Mouse (Mus musculus) left cerebral cortex, adult 6 months (tissue): Measurements from ENCODE around the gene E130116L18Rik. TPM values are rescaled to one million over a fixed set of nuclear protein-coding genes. Genes with fewer than 3 reads are reported as not detected.

Source experiments
- long read RNA-seq, 2 experiments: library from polyadenylated mRNA; unstranded; transcript quantifications; one replicate each; pipeline ENCODE4 v2.0.0; 2019 to 2020
- polyA plus RNA-seq: library from polyadenylated mRNA; unstranded; fragments of <200 nt; fragmentation: Nextera tagmentation; gene quantifications from 2 replicates; pipeline ENCODE4 v1.2.3, GENCODE M21; 2021

The E130116L18Rik gene
- polyA plus RNA-seq, result not detected in 2 replicates
- long read RNA-seq, experiment 1, result 0 reads
- long read RNA-seq, experiment 2, result 0 reads

DNA sequence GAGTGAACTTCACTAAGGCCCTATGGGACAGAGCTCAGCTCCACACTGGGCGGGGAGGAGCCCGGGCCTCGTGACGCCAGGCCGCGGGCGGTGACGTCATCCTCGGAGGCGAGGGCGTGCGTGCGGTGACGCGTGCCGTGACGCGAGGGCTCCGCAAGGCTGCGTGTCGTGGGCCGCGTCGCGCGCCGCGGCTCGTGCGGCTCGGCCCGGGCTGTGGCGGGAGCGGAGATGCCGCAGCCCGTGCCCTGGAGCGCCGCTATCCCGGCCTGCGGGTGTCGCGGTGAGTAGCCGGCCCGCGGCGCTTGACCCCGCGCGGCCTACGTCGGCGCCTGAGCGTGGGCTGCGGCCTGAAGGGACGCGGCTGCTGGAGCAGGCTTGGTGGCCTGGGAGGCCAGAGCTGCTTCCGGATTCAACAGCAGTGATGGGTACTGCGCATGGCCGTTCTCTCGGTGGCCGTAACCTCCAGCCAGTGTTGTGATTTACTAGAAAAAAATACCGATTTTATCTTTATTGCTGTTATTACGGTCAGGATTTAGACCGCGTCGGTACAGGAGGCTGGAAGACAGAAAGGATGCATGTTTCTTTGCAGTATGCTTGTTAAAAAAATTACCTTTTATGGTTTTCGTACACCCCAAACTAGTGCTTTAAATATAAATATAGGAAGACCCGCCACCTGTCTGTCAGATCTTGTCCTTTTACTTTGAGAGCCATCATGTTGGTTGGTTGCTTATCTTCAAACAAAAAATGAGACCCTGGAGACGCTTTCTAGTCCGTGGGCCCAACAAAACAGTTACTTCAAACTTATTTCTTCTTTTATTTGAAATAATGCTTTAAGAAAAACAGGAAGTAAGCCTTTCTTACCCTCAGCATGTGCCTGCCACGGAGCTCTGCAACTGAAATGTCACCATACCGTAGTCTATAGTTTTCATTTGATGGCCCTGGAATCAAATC lies at the start of gene E130116L18Rik:
Gene E130116L18Rik, minus strand, starts transcription at position 402 of the 951 bp plus-strand sequence.

DNA sequence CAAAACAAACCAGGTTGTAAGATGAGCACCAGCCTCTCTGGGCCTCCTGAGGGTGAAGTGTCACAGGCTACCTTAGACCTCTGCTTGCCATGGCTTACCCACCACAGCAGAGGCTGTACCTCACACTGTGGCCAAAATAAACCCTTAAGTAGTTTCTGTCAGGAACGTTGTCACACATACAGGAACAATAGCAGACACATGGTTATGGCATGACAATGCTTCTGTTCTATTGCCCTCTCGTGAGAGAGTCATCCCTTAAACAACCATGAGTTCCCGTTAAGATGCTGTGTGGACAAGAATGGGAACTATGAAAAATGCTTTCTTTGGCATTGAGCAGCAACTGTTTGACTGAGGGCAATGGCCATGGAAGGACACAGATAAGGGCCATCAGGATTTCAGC lies 1.3 kb downstream of the E130116L18Rik start, which contains the start of gene Galnt11:
Gene Galnt11, plus strand, starts transcription at position 301 of the 400 bp plus-strand sequence.

DNA sequence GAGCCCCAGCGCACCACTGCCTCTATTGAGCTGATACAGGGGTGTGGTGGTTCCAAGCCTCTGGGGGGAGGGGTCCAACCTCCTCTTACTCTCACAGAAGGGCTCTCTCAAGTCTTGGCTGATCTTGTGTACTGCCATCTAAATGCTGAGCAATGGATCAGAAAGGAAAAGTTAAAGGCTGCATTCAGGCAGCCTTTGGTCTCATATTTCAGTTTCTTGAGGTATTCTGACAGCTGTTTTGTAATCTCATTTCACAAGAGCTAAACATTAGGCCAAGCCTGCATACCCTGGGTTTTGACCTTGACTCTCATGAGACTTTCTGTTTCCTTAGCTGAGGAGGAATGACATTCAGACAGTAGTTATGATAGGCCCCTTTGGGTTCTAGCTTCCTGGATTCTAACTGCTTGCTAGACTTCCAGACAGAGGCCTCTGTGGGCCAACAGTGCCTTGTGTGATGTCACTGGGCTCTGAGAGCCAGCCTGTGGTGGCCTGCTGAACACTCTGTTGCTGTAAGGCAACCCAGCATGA lies 41.9 kb downstream of the E130116L18Rik start, which contains the start of gene Galntl5:
Gene Galntl5, plus strand, starts transcription at position 457 of the 528 bp plus-strand sequence.

Other genes with a start within 250 kb of the E130116L18Rik start
- gene Prkag2, start 122.5 kb downstream of the E130116L18Rik start, polyA plus RNA-seq, result 19.7 and 44.9 TPM in 2 replicates
- not detected in 2 replicates for gene Galntl5, start 41.7 kb downstream of the E130116L18Rik start, polyA plus RNA-seq
- 28.0 and 32.1 TPM in 2 replicates for gene Galnt11, start 1.2 kb downstream of the E130116L18Rik start, polyA plus RNA-seq